Mouse (Mus musculus): Measurements from ENCODE around the gene Bscl2. TPM values are rescaled to one million over a fixed set of nuclear protein-coding genes. Genes with fewer than 3 reads are reported as not detected.

Bscl2 gene
- total RNA-seq (2014; rRNA removed) (132 and 146 TPM in 2 replicates), polyA plus RNA-seq (2015; fragmentation: Nextera tagmentation; extraction: Ambion mirVana) (104 and 107 TPM in 2 replicates)

DNA sequence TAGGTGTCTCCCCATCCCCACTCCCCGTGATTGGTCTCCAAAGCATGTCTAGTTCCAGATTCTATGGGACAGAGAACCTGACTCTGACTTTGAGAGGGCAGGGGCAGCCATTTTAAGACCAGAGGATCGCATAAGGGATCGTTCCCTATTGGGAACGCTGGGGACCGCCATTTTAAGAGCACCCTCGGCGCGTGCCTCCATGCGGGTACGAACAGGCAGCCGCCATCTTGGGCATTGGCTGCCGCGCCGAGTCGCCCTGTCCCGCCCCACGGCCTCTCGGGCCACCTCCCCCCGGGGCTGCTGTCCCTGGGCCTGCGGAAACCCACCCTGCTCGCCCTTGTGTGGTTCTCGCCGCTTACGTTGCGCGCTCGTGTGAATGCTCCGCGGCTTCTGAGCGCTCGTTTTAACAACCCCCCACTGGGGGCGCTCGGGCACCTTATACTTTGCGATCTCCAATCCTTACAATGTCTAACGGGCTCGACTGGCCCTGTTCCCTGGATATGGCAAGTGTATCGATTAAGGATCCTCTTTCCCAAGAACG, at the start of gene Bscl2:
TSS of gene Bscl2 (plus strand) at position 217 of the 541 bp plus-strand sequence.
- Histone ChIP-seq H3K4me2 (ENCODE audit: low read depth, low read length) (peak within 1 kb of the TSS; percentile 91), H3K9me3 (ENCODE audit: low read length) (no peaks in the 10 kb centered on the region), H3K36me3 (ENCODE audit: insufficient read depth, low read length) (peaks cover 23% of the 10 kb centered on the region), H3K4me3 (ENCODE audit: low read length) (peak within 1 kb of the TSS; percentile 51), H3K27me3 (ENCODE audit: insufficient read depth, low read length) (no peaks in the 10 kb centered on the region), H3K9ac (replicated peaks; ENCODE audit: low read length) (peak within 1 kb of the TSS; percentile 73), H3K4me1 (ENCODE audit: insufficient read depth, low read length) (peaks cover 8% of the 10 kb centered on the region), H3K27ac (peak within 1 kb of the TSS; percentile 97)
- under 1% methylated on average over 38 of the region's 38 CpGs for WGBS
- ATAC-seq (peak; percentile 81), DNase-seq (ENCODE audit: low spot score) (peak; percentile 94)
- peak; percentile 62 for TF ChIP-seq CTCF (IDR thresholded peaks at IDR 0.05; ENCODE audit: low read depth)

DNA sequence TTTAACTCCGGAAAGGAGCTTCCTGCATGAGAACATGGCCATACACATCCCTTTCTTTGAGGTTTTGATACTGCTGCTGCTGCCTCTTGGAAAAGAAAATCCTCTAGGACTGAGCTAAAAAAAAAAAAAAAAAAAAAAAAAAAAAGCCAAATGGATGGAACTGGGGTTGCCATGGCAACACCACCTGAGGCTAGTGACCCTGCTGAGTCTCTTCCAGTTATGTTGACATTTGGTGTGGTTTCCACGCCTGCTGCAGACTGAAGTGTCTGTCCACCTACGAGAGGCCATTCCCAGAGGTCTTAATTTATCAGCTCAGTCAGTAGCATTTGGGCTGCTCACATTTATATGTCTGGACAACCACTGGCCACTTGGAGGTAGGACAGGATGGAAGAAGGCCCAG, 48.7 kb upstream of the Bscl2 start:
- Histone ChIP-seq H3K9ac (replicated peaks; ENCODE audit: low read length) (no peak overlapping the region), H3K27me3 (ENCODE audit: insufficient read depth, low read length) (no peaks in the 10 kb centered on the region), H3K36me3 (ENCODE audit: insufficient read depth, low read length) (peaks cover 8% of the 10 kb centered on the region), H3K4me2 (ENCODE audit: low read depth, low read length) (no peak overlapping the region), H3K27ac (peak overlapping the region; percentile 42; the same call in 1 of the 2 replicates), H3K4me1 (ENCODE audit: insufficient read depth, low read length) (no peaks in the 10 kb centered on the region), H3K9me3 (ENCODE audit: low read length) (no peaks in the 10 kb centered on the region), H3K4me3 (ENCODE audit: low read length) (no peak overlapping the region)
- WGBS, result 22% methylated on average over 3 of the region's 3 CpGs
- DNase-seq (ENCODE audit: low spot score) (peak; percentile 56), ATAC-seq (no peak)
- no peak for TF ChIP-seq CTCF (IDR thresholded peaks at IDR 0.05; ENCODE audit: low read depth)

DNA sequence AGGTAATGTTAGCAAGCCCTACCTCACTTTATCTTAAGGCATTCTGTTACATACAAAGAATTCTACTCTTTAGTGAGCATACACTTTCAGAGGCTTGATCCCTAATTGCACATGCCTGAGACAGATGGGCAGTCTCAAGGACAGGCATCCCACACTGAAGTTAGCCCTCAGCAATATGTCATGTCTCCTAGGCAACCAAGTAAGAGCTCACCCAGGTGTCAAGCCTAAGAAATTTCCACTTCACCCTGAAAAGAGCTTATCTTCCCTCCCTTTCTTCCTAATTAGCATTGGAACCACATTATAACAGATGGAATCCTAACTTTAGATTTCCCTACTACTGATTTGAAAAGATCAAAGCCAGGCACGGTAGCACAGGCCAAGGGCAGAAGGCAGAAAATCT, 48.1 kb upstream of the Bscl2 start:
- ATAC-seq (no peak), DNase-seq (ENCODE audit: low spot score) (no peak)
- H3K27ac ChIP-seq, result peak overlapping the region; percentile 42; the same call in 1 of the 2 replicates
- H3K4me3 ChIP-seq (ENCODE audit: low read length), result no peak overlapping the region
- no peak overlapping the region for H3K4me2 ChIP-seq (ENCODE audit: low read depth, low read length)
- no peaks in the 10 kb centered on the region for H3K9me3 ChIP-seq (ENCODE audit: low read length)
- WGBS, result 40% methylated on average over 1 of the region's 1 CpGs
- no peaks in the 10 kb centered on the region for H3K27me3 ChIP-seq (ENCODE audit: insufficient read depth, low read length)
- peaks cover 13% of the 10 kb centered on the region for H3K36me3 ChIP-seq (ENCODE audit: insufficient read depth, low read length)
- no peaks in the 10 kb centered on the region for H3K4me1 ChIP-seq (ENCODE audit: insufficient read depth, low read length)
- no peak overlapping the region for H3K9ac ChIP-seq (replicated peaks; ENCODE audit: low read length)
- TF ChIP-seq CTCF (IDR thresholded peaks at IDR 0.05; ENCODE audit: low read depth), result no peak

DNA sequence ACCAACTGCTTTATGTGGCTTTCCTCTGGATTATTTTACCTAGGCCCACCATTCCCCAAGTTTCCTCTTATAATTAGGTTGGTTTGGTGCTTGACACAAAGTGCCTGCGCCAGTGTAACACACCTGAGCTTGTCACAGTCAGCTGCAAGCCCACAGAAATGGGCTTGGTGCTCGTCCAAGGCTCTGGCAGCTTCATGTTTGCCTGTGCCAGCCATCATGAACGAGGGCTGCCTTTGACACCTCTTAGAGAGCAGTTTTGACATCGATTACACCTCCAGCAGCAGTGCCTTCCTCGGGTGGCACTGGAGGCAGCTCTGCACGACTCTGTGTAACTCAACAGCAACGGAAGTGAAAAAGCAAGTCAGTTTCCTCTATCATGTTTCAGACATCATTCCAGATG, 47.1 kb upstream of the Bscl2 start:
- no peak for TF ChIP-seq CTCF (IDR thresholded peaks at IDR 0.05; ENCODE audit: low read depth)
- no peak overlapping the region for H3K9ac ChIP-seq (replicated peaks; ENCODE audit: low read length)
- no peak overlapping the region for H3K4me3 ChIP-seq (ENCODE audit: low read length)
- no peaks in the 10 kb centered on the region for H3K9me3 ChIP-seq (ENCODE audit: low read length)
- no peak for DNase-seq (ENCODE audit: low spot score)
- WGBS, result 75% methylated on average over 7 of the region's 7 CpGs
- peaks cover 23% of the 10 kb centered on the region for H3K36me3 ChIP-seq (ENCODE audit: insufficient read depth, low read length)
- H3K4me1 ChIP-seq (ENCODE audit: insufficient read depth, low read length), result no peaks in the 10 kb centered on the region
- no peak overlapping the region for H3K4me2 ChIP-seq (ENCODE audit: low read depth, low read length)
- H3K27me3 ChIP-seq (ENCODE audit: insufficient read depth, low read length), result no peaks in the 10 kb centered on the region
- H3K27ac ChIP-seq, result no peak overlapping the region
- no peak for ATAC-seq

DNA sequence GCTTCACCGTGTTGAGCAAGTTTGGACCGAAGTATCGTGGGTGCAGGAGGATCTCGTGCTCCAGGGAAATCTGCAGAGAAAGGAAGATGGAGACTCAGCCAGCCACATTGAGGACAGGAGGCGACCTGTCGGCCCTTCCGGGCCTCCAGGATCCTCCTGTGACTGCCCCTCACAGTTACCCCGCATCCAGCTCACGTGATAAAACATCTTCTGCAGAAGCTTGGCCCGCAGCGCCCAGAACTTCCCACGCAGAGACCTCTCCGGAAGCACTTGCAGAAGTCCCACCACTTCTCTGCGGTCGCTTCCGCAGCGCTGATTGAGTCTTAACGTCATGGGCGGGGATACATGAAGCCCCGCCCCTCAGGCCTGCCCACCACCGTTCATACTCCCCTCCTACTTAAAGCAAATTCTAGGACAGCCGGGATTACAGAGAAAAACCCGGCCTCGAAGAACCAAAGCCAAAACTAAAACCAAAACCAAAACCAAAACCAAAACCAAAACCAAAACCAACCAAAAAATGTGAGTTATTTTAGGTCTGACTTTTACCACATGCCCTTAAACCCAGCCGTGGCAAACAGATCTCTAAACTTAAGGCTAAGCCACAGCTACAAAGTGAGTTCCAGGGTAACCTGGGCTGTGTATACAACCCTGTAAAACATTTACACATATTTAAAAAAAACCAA, 38.9 kb upstream of the Bscl2 start, which contains the start of gene Polr2g:
TSS of gene Polr2g (minus strand) at position 314 of the 683 bp plus-strand sequence.
- 2% methylated on average over 25 of the region's 25 CpGs for WGBS
- Histone ChIP-seq H3K4me1 (ENCODE audit: insufficient read depth, low read length) (peaks cover 3% of the 10 kb centered on the region; the same call in 1 of the 2 replicates), H3K9me3 (ENCODE audit: low read length) (no peaks in the 10 kb centered on the region), H3K36me3 (ENCODE audit: insufficient read depth, low read length) (peaks cover 23% of the 10 kb centered on the region), H3K27me3 (ENCODE audit: insufficient read depth, low read length) (no peaks in the 10 kb centered on the region), H3K9ac (replicated peaks; ENCODE audit: low read length) (peak within 1 kb of the TSS; percentile 77), H3K27ac (peak within 1 kb of the TSS; percentile 76), H3K4me2 (ENCODE audit: low read depth, low read length) (peak within 1 kb of the TSS; percentile 76), H3K4me3 (ENCODE audit: low read length) (peak within 1 kb of the TSS; percentile 81)
- ATAC-seq (peak; percentile 73), DNase-seq (ENCODE audit: low spot score) (peak; percentile 96)
- TF ChIP-seq CTCF (IDR thresholded peaks at IDR 0.05; ENCODE audit: low read depth), result no peak

DNA sequence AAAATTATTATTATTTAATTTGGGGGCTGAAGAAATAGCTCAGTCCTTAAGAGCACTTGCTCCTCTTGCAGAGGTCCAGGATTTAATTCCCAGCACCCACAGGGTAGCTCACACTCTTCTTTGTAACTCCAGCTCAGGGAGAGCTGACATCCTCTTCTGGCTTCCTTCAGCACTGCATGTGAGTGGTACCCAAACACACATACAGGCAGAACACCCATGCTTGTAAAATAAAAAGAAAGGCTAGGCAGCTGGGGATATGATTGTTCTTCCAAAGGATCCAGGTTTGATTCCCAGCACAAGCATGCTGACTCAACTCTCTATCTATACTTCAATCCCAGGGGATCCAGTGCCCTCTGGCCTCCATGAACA, 38.3 kb upstream of the Bscl2 start:
- ATAC-seq (no peak), DNase-seq (ENCODE audit: low spot score) (no peak)
- peaks cover 3% of the 10 kb centered on the region; the same call in 1 of the 2 replicates for H3K4me1 ChIP-seq (ENCODE audit: insufficient read depth, low read length)
- peak overlapping the region; percentile 76 for H3K4me2 ChIP-seq (ENCODE audit: low read depth, low read length)
- H3K9ac ChIP-seq (replicated peaks; ENCODE audit: low read length), result no peak overlapping the region
- no peak overlapping the region for H3K27ac ChIP-seq
- H3K27me3 ChIP-seq (ENCODE audit: insufficient read depth, low read length), result no peaks in the 10 kb centered on the region
- H3K4me3 ChIP-seq (ENCODE audit: low read length), result 0 out of 2 replicates have a peak overlapping the region, but pooled peaks have one; percentile 81
- 0 out of 2 replicates have a peak, but pooled peaks have one; percentile 5 for TF ChIP-seq CTCF (IDR thresholded peaks at IDR 0.05; ENCODE audit: low read depth)
- peaks cover 18% of the 10 kb centered on the region for H3K36me3 ChIP-seq (ENCODE audit: insufficient read depth, low read length)
- no peaks in the 10 kb centered on the region for H3K9me3 ChIP-seq (ENCODE audit: low read length)
